Mouse (Mus musculus): ENCODE results near the gene Clmp. TPM values are rescaled to one million over a fixed set of nuclear protein-coding genes. Genes with fewer than 3 reads are reported as not detected.

The Clmp gene
- polyA plus RNA-seq (2012; rRNA removed), result 1.1 and 1.2 TPM in 2 replicates

DNA sequence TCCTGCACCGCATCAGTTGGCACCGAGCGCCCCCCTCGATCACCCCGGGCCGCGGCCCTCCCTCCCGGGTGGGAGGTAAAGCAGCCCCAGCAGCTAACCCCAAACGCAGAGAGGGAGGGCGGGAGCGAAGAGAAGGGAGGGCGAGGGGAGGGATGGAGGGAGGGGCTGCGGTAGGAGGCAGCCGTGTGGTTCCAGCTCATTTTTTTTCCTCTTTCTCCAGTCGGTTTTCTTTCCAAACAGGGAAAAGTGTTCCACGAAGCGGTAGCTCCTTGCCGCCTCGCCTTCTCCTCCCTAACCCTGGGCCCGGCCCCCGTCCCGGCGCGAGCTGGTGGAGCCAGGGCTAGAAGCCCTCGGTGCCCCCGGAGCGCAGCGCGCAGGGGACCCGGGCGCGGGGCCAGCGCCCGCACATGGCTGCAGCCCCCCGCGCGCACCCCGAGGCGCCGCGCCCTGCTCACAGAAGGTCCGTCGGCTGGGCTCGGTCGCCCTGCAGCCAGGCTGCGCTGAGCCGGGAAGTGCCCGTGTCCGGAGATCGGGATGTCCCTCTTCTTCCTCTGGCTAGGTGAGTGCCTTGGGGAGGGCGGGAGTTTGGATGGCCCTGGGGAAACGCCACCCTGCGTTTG is at the start of gene Clmp:
Gene Clmp, plus strand, starts transcription at position 162 of the 620 bp plus-strand sequence.
- peak within 1 kb of the TSS; percentile 26 for H3K4me3 ChIP-seq (ENCODE audit: control insufficient read depth, low read depth, low read length)
- H3K4me1 ChIP-seq (ENCODE audit: control insufficient read depth, insufficient read depth, low read length), result peaks cover 10% of the 10 kb centered on the region
- H3K36me3 ChIP-seq (ENCODE audit: control insufficient read depth, insufficient read depth, low read length), result no peaks in the 10 kb centered on the region
- H3K27me3 ChIP-seq (ENCODE audit: control insufficient read depth, insufficient read depth, low read length), result no peaks in the 10 kb centered on the region
- H3K27ac ChIP-seq (ENCODE audit: control insufficient read depth, insufficient read depth, low read depth, low read length), result no peak within 1 kb of the TSS
- TF ChIP-seq POLR2A (IDR thresholded peaks at IDR 0.05; ENCODE audit: control insufficient read depth, low read depth, low read length) (no peak), CTCF (IDR thresholded peaks at IDR 0.05; ENCODE audit: control insufficient read depth, insufficient read depth, insufficient replicate concordance, low read depth, low read length) (no peak)

DNA sequence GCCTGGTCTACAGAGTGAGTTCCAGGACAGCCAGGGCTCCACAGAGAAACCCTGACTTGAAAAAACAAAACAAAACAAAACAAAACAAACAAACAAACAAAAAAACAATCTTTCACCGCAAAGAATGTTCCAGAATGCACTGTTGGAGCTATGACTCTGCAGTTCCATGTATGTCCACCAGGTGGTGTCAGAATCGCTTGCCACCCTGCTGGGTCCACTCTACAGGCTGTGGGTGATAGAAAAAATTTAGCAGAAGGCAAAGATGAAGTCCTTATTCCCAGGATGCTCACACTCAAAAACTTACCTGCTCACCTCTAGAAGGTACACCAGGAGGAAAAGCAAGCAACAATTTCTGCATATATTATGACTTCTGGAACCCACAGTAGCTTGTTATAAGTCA is 49.7 kb upstream of the Clmp start:
- Histone ChIP-seq H3K4me1 (ENCODE audit: control insufficient read depth, insufficient read depth, low read length) (peaks cover 10% of the 10 kb centered on the region), H3K27me3 (ENCODE audit: control insufficient read depth, insufficient read depth, low read length) (no peaks in the 10 kb centered on the region), H3K36me3 (ENCODE audit: control insufficient read depth, insufficient read depth, low read length) (no peaks in the 10 kb centered on the region), H3K27ac (ENCODE audit: control insufficient read depth, insufficient read depth, low read depth, low read length) (no peak overlapping the region), H3K4me3 (ENCODE audit: control insufficient read depth, low read depth, low read length) (no peak overlapping the region)
- TF ChIP-seq CTCF (IDR thresholded peaks at IDR 0.05; ENCODE audit: control insufficient read depth, insufficient read depth, insufficient replicate concordance, low read depth, low read length) (peak; percentile 83; the same call in 1 of the 2 replicates), POLR2A (IDR thresholded peaks at IDR 0.05; ENCODE audit: control insufficient read depth, low read depth, low read length) (no peak)

- Histone ChIP-seq H3K27me3 (ENCODE audit: control insufficient read depth, insufficient read depth, low read length) (no peaks in the 10 kb centered on the region), H3K27ac (ENCODE audit: control insufficient read depth, insufficient read depth, low read depth, low read length) (no peak overlapping the region), H3K36me3 (ENCODE audit: control insufficient read depth, insufficient read depth, low read length) (no peaks in the 10 kb centered on the region), H3K4me1 (ENCODE audit: control insufficient read depth, insufficient read depth, low read length) (peaks cover 2% of the 10 kb centered on the region; the same call in 1 of the 2 replicates), H3K4me3 (ENCODE audit: control insufficient read depth, low read depth, low read length) (peak overlapping the region; percentile 64)
- no peak for TF ChIP-seq CTCF (IDR thresholded peaks at IDR 0.05; ENCODE audit: control insufficient read depth, insufficient read depth, insufficient replicate concordance, low read depth, low read length)
- TF ChIP-seq POLR2A (IDR thresholded peaks at IDR 0.05; ENCODE audit: control insufficient read depth, low read depth, low read length), result no peak
These were observed 47.9 kb upstream of the Clmp start for GRCm38 (mm10) chr9:40637705-40638393.

DNA sequence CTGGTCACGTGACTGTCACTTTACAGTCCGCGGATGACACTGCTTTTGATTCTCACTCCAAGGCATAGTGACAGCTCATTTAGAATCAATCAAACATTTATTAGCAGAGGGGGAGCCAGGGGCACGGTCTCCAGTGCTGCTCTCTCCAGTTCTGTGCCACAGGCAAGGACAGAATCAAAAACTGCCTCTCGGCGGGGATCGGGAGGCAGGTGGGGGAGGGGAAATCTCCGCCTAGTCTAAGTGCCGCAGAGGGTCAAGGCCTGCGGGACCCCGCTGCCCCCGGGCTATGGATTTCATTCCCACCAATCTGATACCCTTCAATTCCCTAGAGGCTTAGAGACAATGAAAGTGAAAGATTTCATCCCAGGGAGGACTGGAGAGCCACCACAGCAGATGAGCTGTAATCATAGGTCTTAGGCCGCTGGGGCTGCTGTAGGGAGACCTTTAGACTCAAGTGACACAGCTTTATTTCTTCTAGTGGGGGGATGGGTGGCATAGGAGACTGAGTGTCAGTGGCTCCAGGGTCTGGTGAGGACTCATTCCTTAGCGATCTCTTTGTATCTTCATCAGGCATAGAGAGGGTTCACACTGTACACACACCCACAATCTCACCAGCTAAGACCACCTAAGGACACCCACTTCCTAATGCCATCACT is 47.2 kb upstream of the Clmp start:
- Histone ChIP-seq H3K27me3 (ENCODE audit: control insufficient read depth, insufficient read depth, low read length) (no peaks in the 10 kb centered on the region), H3K36me3 (ENCODE audit: control insufficient read depth, insufficient read depth, low read length) (no peaks in the 10 kb centered on the region), H3K4me1 (ENCODE audit: control insufficient read depth, insufficient read depth, low read length) (peaks cover 2% of the 10 kb centered on the region; the same call in 1 of the 2 replicates), H3K27ac (ENCODE audit: control insufficient read depth, insufficient read depth, low read depth, low read length) (no peak overlapping the region), H3K4me3 (ENCODE audit: control insufficient read depth, low read depth, low read length) (peak overlapping the region; percentile 64)
- TF ChIP-seq CTCF (IDR thresholded peaks at IDR 0.05; ENCODE audit: control insufficient read depth, insufficient read depth, insufficient replicate concordance, low read depth, low read length) (no peak), POLR2A (IDR thresholded peaks at IDR 0.05; ENCODE audit: control insufficient read depth, low read depth, low read length) (no peak)

GRCm38 (mm10) chr9:40639536-40640187 is 46.1 kb upstream of the Clmp start:
- no peak overlapping the region for H3K27ac ChIP-seq (ENCODE audit: control insufficient read depth, insufficient read depth, low read depth, low read length)
- H3K4me1 ChIP-seq (ENCODE audit: control insufficient read depth, insufficient read depth, low read length), result peaks cover 2% of the 10 kb centered on the region; the same call in 1 of the 2 replicates
- TF ChIP-seq POLR2A (IDR thresholded peaks at IDR 0.05; ENCODE audit: control insufficient read depth, low read depth, low read length), result no peak
- no peak for TF ChIP-seq CTCF (IDR thresholded peaks at IDR 0.05; ENCODE audit: control insufficient read depth, insufficient read depth, insufficient replicate concordance, low read depth, low read length)
- H3K36me3 ChIP-seq (ENCODE audit: control insufficient read depth, insufficient read depth, low read length), result no peaks in the 10 kb centered on the region
- no peak overlapping the region for H3K4me3 ChIP-seq (ENCODE audit: control insufficient read depth, low read depth, low read length)
- no peaks in the 10 kb centered on the region for H3K27me3 ChIP-seq (ENCODE audit: control insufficient read depth, insufficient read depth, low read length)

GRCm38 (mm10) chr9:40641318-40641717 is 44.4 kb upstream of the Clmp start:
- H3K4me3 ChIP-seq (ENCODE audit: control insufficient read depth, low read depth, low read length), result no peak overlapping the region
- H3K4me1 ChIP-seq (ENCODE audit: control insufficient read depth, insufficient read depth, low read length), result peaks cover 2% of the 10 kb centered on the region; the same call in 1 of the 2 replicates
- H3K36me3 ChIP-seq (ENCODE audit: control insufficient read depth, insufficient read depth, low read length), result no peaks in the 10 kb centered on the region
- H3K27me3 ChIP-seq (ENCODE audit: control insufficient read depth, insufficient read depth, low read length), result no peaks in the 10 kb centered on the region
- no peak overlapping the region for H3K27ac ChIP-seq (ENCODE audit: control insufficient read depth, insufficient read depth, low read depth, low read length)
- TF ChIP-seq CTCF (IDR thresholded peaks at IDR 0.05; ENCODE audit: control insufficient read depth, insufficient read depth, insufficient replicate concordance, low read depth, low read length) (no peak), POLR2A (IDR thresholded peaks at IDR 0.05; ENCODE audit: control insufficient read depth, low read depth, low read length) (no peak)
